ENCODE assay signal across 8 mouse cellular contexts in the genomic region with DNA sequence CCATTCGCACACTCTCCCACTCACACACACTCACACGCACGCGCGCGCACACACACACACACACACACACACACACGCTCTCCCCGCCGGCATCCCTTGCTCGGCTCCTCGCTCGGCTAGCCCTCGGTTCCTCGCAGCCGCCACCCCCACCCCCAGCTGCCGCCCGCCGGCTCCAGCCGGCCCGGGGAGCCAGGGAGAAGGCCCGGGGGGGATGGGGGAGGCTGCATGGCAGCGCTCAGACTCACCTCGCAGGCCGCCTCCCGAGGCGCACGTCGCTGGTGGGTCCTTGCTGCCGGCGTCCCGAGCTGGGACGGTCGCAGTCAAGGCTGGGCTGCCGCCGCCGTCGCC. TPM values are rescaled to one million over a fixed set of nuclear protein-coding genes. Genes with fewer than 3 reads are reported as not detected.
DNase-seq lines count a peak whose midpoint lies in the region; ATAC-seq and TF ChIP-seq lines count a peak whose summit lies in the region.

No protein-coding gene starts in this region.

- no peaks in the 10 kb centered on the region for H3K27me3 ChIP-seq in cerebellum, adult 2 months (ENCODE audit: control insufficient read depth, insufficient read depth, low read length)
- H3K27me3 ChIP-seq in heart, embryonic 13.5 days (replicated peaks): peaks cover 74% of the 10 kb centered on the region
- peaks cover 60% of the 10 kb centered on the region for H3K27me3 ChIP-seq in midbrain, embryonic 12.5 days

- H3K4me1 ChIP-seq in cerebellum, adult 2 months (ENCODE audit: control insufficient read depth, insufficient read depth, low read length): no peaks in the 10 kb centered on the region
- no peaks in the 10 kb centered on the region for H3K4me1 ChIP-seq in heart, embryonic 13.5 days
- H3K4me1 ChIP-seq in midbrain, embryonic 12.5 days: no peaks in the 10 kb centered on the region

- no peak; the same call in 1 of the 2 replicates for ATAC-seq in heart, embryonic 13.5 days (ENCODE audit: extremely low read depth, insufficient number of reproducible peaks, low FRiP score, low TSS enrichment)
- ATAC-seq in midbrain, embryonic 12.5 days (ENCODE audit: low FRiP score, low read depth): peak; percentile 67

- H3K4me3 ChIP-seq in cerebellum, adult 2 months (replicated peaks; ENCODE audit: insufficient read depth, low read depth, low read length): peak overlapping the region; percentile 80
- H3K4me3 ChIP-seq in heart, embryonic 13.5 days: peak overlapping the region; percentile 61
- H3K4me3 ChIP-seq in midbrain, embryonic 12.5 days: peak overlapping the region; percentile 58

- WGBS in cerebellum, adult 2 months: 18% methylated on average over 19 of the region's 37 CpGs
- 21% methylated on average over 20 of the region's 37 CpGs for WGBS in heart, embryonic 13.5 days
- WGBS in midbrain, embryonic 12.5 days: 25% methylated on average over 13 of the region's 37 CpGs

- DNase-seq in left cerebral cortex, adult 18-20 months (ENCODE audit: low spot score in 2 of 2): peak; percentile 22 to 39
- DNase-seq in left cerebral cortex, adult 9 months (ENCODE audit: low spot score in 2 of 2): no peak
- DNase-seq in cerebellum, adult 2 months: peak in 1 of 2 experiments; percentile 60
- peak; percentile 4 to 53 for DNase-seq in kidney, postnatal 36 days
- peak; percentile 7 for DNase-seq in thymus, postnatal 14 days
- DNase-seq in c-Kit-positive CD71-positive TER-119-positive erythroid progenitor cells, embryonic 14.5 days (ENCODE audit: low spot score): no peak

- peak overlapping the region; percentile 81 for H3K9ac ChIP-seq in heart, embryonic 13.5 days
- peak overlapping the region; percentile 74 for H3K9ac ChIP-seq in midbrain, embryonic 12.5 days (replicated peaks)

- no peak for TF ChIP-seq POLR2A in cerebellum, adult 2 months (IDR thresholded peaks at IDR 0.05; ENCODE audit: borderline replicate concordance, insufficient read depth, low read length)

- TF ChIP-seq CTCF in cerebellum, adult 2 months (IDR thresholded peaks at IDR 0.05; ENCODE audit: borderline replicate concordance, insufficient read depth, low read depth, low read length): no peak

- peak overlapping the region; percentile 77 for H3K4me2 ChIP-seq in heart, embryonic 13.5 days
- peak overlapping the region; percentile 60 for H3K4me2 ChIP-seq in midbrain, embryonic 12.5 days (replicated peaks)

- peak overlapping the region; percentile 45 for H3K27ac ChIP-seq in cerebellum, adult 2 months (ENCODE audit: insufficient read depth, low read length)
- peak overlapping the region; percentile 56 for H3K27ac ChIP-seq in heart, embryonic 13.5 days (replicated peaks)
- peak overlapping the region; percentile 90 for H3K27ac ChIP-seq in midbrain, embryonic 12.5 days (replicated peaks)

- H3K36me3 ChIP-seq in heart, embryonic 13.5 days: no peaks in the 10 kb centered on the region
- no peaks in the 10 kb centered on the region for H3K36me3 ChIP-seq in midbrain, embryonic 12.5 days

- no peaks in the 10 kb centered on the region; the same call in 1 of the 2 replicates for H3K9me3 ChIP-seq in heart, embryonic 13.5 days
- H3K9me3 ChIP-seq in midbrain, embryonic 12.5 days: no peaks in the 10 kb centered on the region

RNA-seq across cellular contexts. Expression of a gene that starts 0.6 kb away (rescaled TPM):
- total RNA-seq in left cerebral cortex, adult 18-20 months (2021): 10 to 100 TPM; 23.8 to 25.4 TPM
- polyA plus RNA-seq in cerebellum, adult 2 months (2012; rRNA removed): 2.0 and 2.1 TPM in 2 replicates
- 1.3 and 1.4 TPM in 2 replicates for polyA plus RNA-seq in heart, embryonic 13.5 days (2015; fragmentation: Nextera tagmentation; extraction: Ambion mirVana)
- 4.4 and 5.6 TPM in 2 replicates for polyA plus RNA-seq in midbrain, embryonic 12.5 days (2016; fragmentation: Nextera tagmentation; extraction: Ambion mirVana)

Comparison
In these comparisons a context has a peak if more than half of its experiments do, and no peak if none do; other contexts are left out.
1. DNase-seq: peak in left cerebral cortex, adult 18-20 months (2 of 2), kidney, postnatal 36 days (2 of 2) and thymus, postnatal 14 days (single experiment); none in left cerebral cortex, adult 9 months (0 of 2) and c-Kit-positive CD71-positive TER-119-positive erythroid progenitor cells, embryonic 14.5 days (single experiment).
2. Peak in every context shown above with its lines, with median percentiles within 50 percentile points of each other: H3K27ac ChIP-seq and H3K4me3 ChIP-seq.